Mouse (Mus musculus): ENCODE measurements around the gene Nfib.

DNA sequence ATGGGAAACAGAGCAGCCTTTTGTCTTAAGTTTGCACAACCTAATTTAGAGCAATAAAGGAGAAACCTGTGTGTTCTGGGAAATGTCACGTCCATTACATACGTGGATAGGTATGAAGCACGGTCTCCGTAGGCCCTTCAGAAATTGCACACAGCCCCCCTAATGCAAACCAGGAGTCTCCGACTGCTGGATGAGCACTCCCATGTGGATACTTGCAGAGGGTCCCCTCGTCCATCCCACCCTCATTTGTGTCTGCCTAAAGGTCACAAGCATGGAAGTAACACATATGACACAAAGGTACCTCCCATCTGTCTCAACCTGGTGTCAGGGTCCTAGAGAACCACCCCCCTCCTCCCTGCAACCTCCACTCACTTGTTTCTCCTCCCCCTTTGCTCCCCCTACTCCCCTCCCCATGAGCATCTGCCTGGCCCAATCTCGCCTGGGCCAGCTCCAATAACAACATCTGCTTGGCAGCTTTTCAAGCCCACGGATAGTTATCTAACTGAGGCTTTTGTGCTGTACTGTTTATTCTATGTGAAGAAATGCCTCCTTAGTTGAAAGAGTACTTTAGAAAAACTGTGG is 241.4 kb downstream of the Nfib start:
- no peak for TF ChIP-seq CTCF (IDR thresholded peaks at IDR 0.05; ENCODE audit: low read depth, low read length)
- TF ChIP-seq GATA2 (IDR thresholded peaks at IDR 0.05; ENCODE audit: borderline replicate concordance, low read depth, low read length), result no peak
- no peak for TF ChIP-seq GATA1 (IDR thresholded peaks at IDR 0.05; ENCODE audit: borderline replicate concordance, low read length)
- TF ChIP-seq TAL1 (conservative IDR thresholded peaks at IDR 0.05; ENCODE audit: low read depth, low read length), result no peak
- TF ChIP-seq POLR2AphosphoS5 (IDR thresholded peaks at IDR 0.05; ENCODE audit: insufficient replicate concordance, low read depth, low read length), result no peak

Data from G1E (cell line).